Mouse (Mus musculus): ENCODE data around the gene Dcaf10.

DNA sequence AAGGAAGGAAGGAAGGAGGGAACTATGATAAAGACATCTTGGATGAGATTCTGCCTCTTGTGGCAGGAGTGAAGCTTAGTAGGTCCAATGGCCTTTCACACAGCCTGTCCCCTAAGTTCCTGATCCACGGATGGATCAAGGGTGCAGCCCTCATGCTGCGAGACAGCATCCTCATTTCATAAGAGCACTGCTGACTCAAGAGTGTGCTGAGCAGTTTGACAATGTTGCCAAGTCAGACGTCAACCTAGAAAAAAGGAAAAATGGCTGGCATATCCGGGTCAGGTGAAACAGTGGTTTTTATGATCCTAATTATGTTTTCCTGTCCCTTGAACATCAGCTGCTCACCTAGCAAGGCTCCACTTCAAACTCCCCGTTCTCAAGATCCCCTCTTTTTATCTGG, 51.8 kb downstream of the Dcaf10 start:
- TF ChIP-seq CTCF (IDR thresholded peaks at IDR 0.05; ENCODE audit: low read depth), result no peak
- no peak for TF ChIP-seq EP300 (optimal IDR thresholded peaks at IDR 0.05)

Data from stomach, postnatal 0 days (tissue).